Mouse (Mus musculus): ENCODE results near the gene Kcnip1. TPM values are rescaled to one million over a fixed set of nuclear protein-coding genes. Genes with fewer than 3 reads are reported as not detected.

Gene Kcnip1
- polyA plus RNA-seq, 1 experiment from 2014 or later: 61.8 TPM

DNA sequence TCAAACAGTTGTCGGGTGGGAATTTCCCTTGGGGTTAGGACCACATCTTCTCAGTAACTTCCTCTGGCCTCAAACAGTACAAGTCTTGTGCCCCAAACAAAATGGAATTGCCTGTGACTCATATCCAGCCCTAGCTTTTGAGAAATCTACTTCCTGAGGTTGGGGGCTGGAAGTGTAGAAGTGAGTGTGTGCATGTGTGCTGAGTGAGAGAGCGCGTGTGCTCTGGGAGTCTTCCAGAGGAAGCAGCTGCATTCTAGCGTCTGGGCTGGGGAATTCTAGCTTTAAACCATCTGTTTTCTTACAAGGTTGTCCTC is 17.9 kb upstream of the Kcnip1 start:
- H3K9me3 ChIP-seq (ENCODE audit: control insufficient read depth, low read length): no peaks in the 10 kb centered on the region
- ATAC-seq: no peak
- H3K9ac ChIP-seq (replicated peaks; ENCODE audit: low read depth, low read length): no peak overlapping the region
- no peak overlapping the region for H3K4me3 ChIP-seq (replicated peaks; ENCODE audit: low read length)
- WGBS: 74% methylated on average over 4 of the region's 4 CpGs
- H3K27ac ChIP-seq (ENCODE audit: low read length): no peak overlapping the region
- no peaks in the 10 kb centered on the region for H3K36me3 ChIP-seq (ENCODE audit: control insufficient read depth, insufficient read depth)
- H3K4me1 ChIP-seq (replicated peaks; ENCODE audit: control insufficient read depth, insufficient read depth, low read length): 0 out of 2 replicates have a peak, but pooled peaks cover 2% of the 10 kb centered on the region
- no peak overlapping the region for H3K4me2 ChIP-seq (ENCODE audit: low read length)
- no peaks in the 10 kb centered on the region for H3K27me3 ChIP-seq (replicated peaks; ENCODE audit: control insufficient read depth, insufficient read depth, low read length)

GRCm38 (mm10) chr11:34010133-34010858 is 17.3 kb upstream of the Kcnip1 start:
- 79% methylated on average over 7 of the region's 7 CpGs for WGBS
- Histone ChIP-seq H3K27ac (ENCODE audit: low read length) (no peak overlapping the region), H3K9me3 (ENCODE audit: control insufficient read depth, low read length) (no peaks in the 10 kb centered on the region), H3K9ac (replicated peaks; ENCODE audit: low read depth, low read length) (no peak overlapping the region), H3K27me3 (replicated peaks; ENCODE audit: control insufficient read depth, insufficient read depth, low read length) (no peaks in the 10 kb centered on the region), H3K4me2 (ENCODE audit: low read length) (no peak overlapping the region), H3K36me3 (ENCODE audit: control insufficient read depth, insufficient read depth) (no peaks in the 10 kb centered on the region), H3K4me3 (replicated peaks; ENCODE audit: low read length) (no peak overlapping the region), H3K4me1 (replicated peaks; ENCODE audit: control insufficient read depth, insufficient read depth, low read length) (0 out of 2 replicates have a peak, but pooled peaks cover 2% of the 10 kb centered on the region)
- ATAC-seq: no peak

DNA sequence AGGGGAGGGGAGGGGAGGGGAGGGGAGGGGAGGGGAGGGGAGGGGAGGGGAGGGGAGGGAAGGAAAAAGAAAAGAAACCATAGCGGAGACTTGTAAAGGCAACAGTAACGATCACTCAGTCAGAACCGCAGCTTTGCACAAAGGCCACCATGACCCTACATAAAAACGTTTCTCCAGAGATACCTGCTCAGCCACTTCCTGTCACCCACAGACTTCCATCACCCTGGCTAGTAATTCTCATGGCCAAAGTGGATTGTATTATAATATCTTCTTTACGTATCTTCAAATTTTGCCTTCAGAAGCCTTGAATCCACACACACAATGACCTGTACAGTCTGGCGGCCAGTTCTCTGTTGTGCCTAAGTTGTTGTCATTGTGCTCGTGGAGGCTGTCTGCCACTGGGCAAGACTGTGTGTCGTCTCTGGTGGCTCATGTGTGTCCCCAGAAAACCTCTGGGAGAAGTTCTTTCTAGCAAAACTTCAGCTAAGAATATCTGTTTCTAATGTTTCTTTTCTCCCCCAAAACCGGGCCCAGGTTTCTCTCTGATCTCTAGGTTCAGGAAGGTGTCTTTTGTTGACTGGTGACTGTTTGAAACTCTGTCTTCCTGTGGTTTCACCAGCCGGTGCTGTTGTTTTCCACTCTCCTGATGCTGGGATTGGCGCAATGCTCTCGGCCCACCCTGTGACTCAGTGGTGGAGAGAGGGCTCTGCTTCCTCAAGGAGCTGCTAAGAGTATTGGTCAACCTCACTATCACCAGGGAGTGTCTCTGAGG is 16.6 kb upstream of the Kcnip1 start:
- Histone ChIP-seq H3K9ac (replicated peaks; ENCODE audit: low read depth, low read length) (no peak overlapping the region), H3K36me3 (ENCODE audit: control insufficient read depth, insufficient read depth) (no peaks in the 10 kb centered on the region), H3K27ac (ENCODE audit: low read length) (no peak overlapping the region), H3K4me1 (replicated peaks; ENCODE audit: control insufficient read depth, insufficient read depth, low read length) (0 out of 2 replicates have a peak, but pooled peaks cover 2% of the 10 kb centered on the region), H3K4me2 (ENCODE audit: low read length) (no peak overlapping the region), H3K27me3 (replicated peaks; ENCODE audit: control insufficient read depth, insufficient read depth, low read length) (no peaks in the 10 kb centered on the region), H3K4me3 (replicated peaks; ENCODE audit: low read length) (no peak overlapping the region), H3K9me3 (ENCODE audit: control insufficient read depth, low read length) (no peaks in the 10 kb centered on the region)
- no peak for ATAC-seq
- WGBS: 72% methylated on average over 12 of the region's 12 CpGs

DNA sequence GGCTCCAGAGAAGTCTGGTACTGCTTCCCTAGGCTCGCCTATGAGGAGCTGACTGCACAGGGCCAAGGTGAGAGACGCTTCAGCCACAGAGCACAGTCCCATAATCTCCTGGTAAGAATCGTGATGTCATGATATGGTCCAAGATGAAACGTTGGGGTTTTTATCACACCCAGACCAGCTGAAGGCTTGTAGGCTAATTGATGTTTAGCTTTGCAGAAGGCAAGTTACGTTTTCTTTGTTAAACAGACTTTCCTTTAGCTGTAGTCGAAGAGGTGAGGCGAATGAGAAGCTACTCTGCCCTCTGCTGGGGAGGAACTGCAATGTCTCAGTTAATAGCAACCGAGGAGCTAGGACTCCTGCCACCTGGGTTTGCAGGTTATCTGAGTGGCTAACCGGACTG is 15.8 kb upstream of the Kcnip1 start:
- 45% methylated on average over 9 of the region's 9 CpGs for WGBS
- peak; percentile 62; the same call in 1 of the 2 replicates for ATAC-seq
- no peaks in the 10 kb centered on the region for H3K36me3 ChIP-seq (ENCODE audit: control insufficient read depth, insufficient read depth)
- H3K9me3 ChIP-seq (ENCODE audit: control insufficient read depth, low read length): no peaks in the 10 kb centered on the region
- no peaks in the 10 kb centered on the region for H3K27me3 ChIP-seq (replicated peaks; ENCODE audit: control insufficient read depth, insufficient read depth, low read length)
- H3K4me3 ChIP-seq (replicated peaks; ENCODE audit: low read length): no peak overlapping the region
- no peak overlapping the region for H3K9ac ChIP-seq (replicated peaks; ENCODE audit: low read depth, low read length)
- no peak overlapping the region for H3K4me2 ChIP-seq (ENCODE audit: low read length)
- H3K27ac ChIP-seq (ENCODE audit: low read length): no peak overlapping the region
- 0 out of 2 replicates have a peak, but pooled peaks cover 2% of the 10 kb centered on the region for H3K4me1 ChIP-seq (replicated peaks; ENCODE audit: control insufficient read depth, insufficient read depth, low read length)

- H3K4me1 ChIP-seq (replicated peaks; ENCODE audit: control insufficient read depth, insufficient read depth, low read length): 0 out of 2 replicates have a peak, but pooled peaks cover 2% of the 10 kb centered on the region
- H3K36me3 ChIP-seq (ENCODE audit: control insufficient read depth, insufficient read depth): no peaks in the 10 kb centered on the region
- H3K9me3 ChIP-seq (ENCODE audit: control insufficient read depth, low read length): no peaks in the 10 kb centered on the region
- 86% methylated on average over 11 of the region's 11 CpGs for WGBS
- no peak overlapping the region for H3K9ac ChIP-seq (replicated peaks; ENCODE audit: low read depth, low read length)
- no peaks in the 10 kb centered on the region for H3K27me3 ChIP-seq (replicated peaks; ENCODE audit: control insufficient read depth, insufficient read depth, low read length)
- H3K4me3 ChIP-seq (replicated peaks; ENCODE audit: low read length): no peak overlapping the region
- no peak overlapping the region for H3K27ac ChIP-seq (ENCODE audit: low read length)
- no peak for ATAC-seq
- H3K4me2 ChIP-seq (ENCODE audit: low read length): no peak overlapping the region
These were observed 15.3 kb upstream of the Kcnip1 start for GRCm38 (mm10) chr11:34008214-34008613.

- Histone ChIP-seq H3K4me3 (replicated peaks; ENCODE audit: low read length) (no peak overlapping the region), H3K27me3 (replicated peaks; ENCODE audit: control insufficient read depth, insufficient read depth, low read length) (no peaks in the 10 kb centered on the region), H3K9ac (replicated peaks; ENCODE audit: low read depth, low read length) (no peak overlapping the region), H3K4me2 (ENCODE audit: low read length) (no peak overlapping the region), H3K27ac (ENCODE audit: low read length) (no peak overlapping the region), H3K9me3 (ENCODE audit: control insufficient read depth, low read length) (no peaks in the 10 kb centered on the region), H3K36me3 (ENCODE audit: control insufficient read depth, insufficient read depth) (no peaks in the 10 kb centered on the region), H3K4me1 (replicated peaks; ENCODE audit: control insufficient read depth, insufficient read depth, low read length) (0 out of 2 replicates have a peak, but pooled peaks cover 2% of the 10 kb centered on the region)
- ATAC-seq: no peak
- WGBS: 95% methylated on average over 2 of the region's 2 CpGs
These were observed 14.7 kb upstream of the Kcnip1 start for GRCm38 (mm10) chr11:34007616-34008015.

DNA sequence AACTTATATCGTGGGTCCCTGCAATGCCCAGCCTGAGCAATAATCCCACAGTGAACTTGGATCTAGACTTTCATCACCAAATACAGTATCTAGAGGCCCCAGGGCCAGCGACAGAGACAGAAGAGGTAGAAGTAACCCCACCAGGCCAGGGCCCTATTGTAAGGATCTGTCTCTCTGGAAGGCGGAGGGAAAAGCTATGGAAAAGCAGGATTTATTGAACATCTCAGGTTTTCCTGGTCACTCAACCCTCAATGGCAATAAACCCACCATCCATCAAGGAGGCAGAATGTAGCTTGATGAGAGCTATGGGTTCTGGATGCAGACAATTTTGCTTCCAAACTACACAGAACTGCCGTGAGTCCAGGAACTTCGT is 9.6 kb upstream of the Kcnip1 start:
- 87% methylated on average over 5 of the region's 5 CpGs for WGBS
- no peak for ATAC-seq

DNA sequence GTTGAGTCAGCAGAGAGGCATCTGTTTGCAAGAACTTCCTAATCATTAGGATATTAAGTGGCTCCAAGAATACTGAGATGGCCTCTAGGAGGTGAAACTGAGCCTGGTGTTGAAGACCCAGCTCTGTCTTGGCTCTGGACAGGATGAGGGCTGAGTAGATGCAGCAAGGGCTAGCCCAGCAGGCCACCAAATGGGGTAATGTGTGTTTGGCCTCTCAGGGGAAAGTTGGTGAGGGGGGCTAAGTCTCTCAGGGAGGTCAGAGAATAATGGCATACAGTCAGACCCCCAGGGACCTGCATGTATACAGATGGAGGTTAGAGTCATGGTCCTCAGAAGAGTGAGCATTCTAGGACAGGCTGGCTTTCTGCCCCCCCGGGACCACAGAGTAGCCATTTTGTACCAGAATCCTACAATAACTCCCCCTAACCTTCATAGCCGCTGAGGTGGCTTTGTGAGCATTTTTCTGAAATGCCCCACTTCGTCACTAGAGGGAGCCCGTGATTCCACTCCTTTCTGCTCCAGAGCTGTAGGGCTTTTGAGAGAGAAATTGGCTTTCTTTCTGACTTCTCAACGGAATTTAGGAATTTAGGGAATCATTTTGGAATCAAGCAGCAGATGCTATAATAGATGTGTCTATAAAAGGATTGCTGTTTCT is 9.1 kb upstream of the Kcnip1 start:
- no peaks in the 10 kb centered on the region for H3K36me3 ChIP-seq (ENCODE audit: control insufficient read depth, insufficient read depth)
- no peak; the same call in 1 of the 2 replicates for ATAC-seq

More for the DNA sequence above, 9.6 kb upstream of the Kcnip1 start:
- Histone ChIP-seq H3K27me3 (replicated peaks; ENCODE audit: control insufficient read depth, insufficient read depth, low read length) (no peaks in the 10 kb centered on the region), H3K4me3 (replicated peaks; ENCODE audit: low read length) (no peak overlapping the region), H3K9me3 (ENCODE audit: control insufficient read depth, low read length) (no peaks in the 10 kb centered on the region), H3K4me2 (ENCODE audit: low read length) (no peak overlapping the region), H3K36me3 (ENCODE audit: control insufficient read depth, insufficient read depth) (no peaks in the 10 kb centered on the region), H3K27ac (ENCODE audit: low read length) (no peak overlapping the region), H3K9ac (replicated peaks; ENCODE audit: low read depth, low read length) (no peak overlapping the region), H3K4me1 (replicated peaks; ENCODE audit: control insufficient read depth, insufficient read depth, low read length) (no peaks in the 10 kb centered on the region)

GRCm38 (mm10) chr11:34000416-34000815 is 7.5 kb upstream of the Kcnip1 start:
- ATAC-seq: no peak
- Histone ChIP-seq H3K9me3 (ENCODE audit: control insufficient read depth, low read length) (no peaks in the 10 kb centered on the region), H3K9ac (replicated peaks; ENCODE audit: low read depth, low read length) (no peak overlapping the region), H3K4me2 (ENCODE audit: low read length) (no peak overlapping the region), H3K4me3 (replicated peaks; ENCODE audit: low read length) (no peak overlapping the region), H3K27me3 (replicated peaks; ENCODE audit: control insufficient read depth, insufficient read depth, low read length) (no peaks in the 10 kb centered on the region), H3K36me3 (ENCODE audit: control insufficient read depth, insufficient read depth) (no peaks in the 10 kb centered on the region), H3K4me1 (replicated peaks; ENCODE audit: control insufficient read depth, insufficient read depth, low read length) (no peaks in the 10 kb centered on the region), H3K27ac (ENCODE audit: low read length) (no peak overlapping the region)
- WGBS: 79% methylated on average over 3 of the region's 3 CpGs

More for the DNA sequence above, 9.1 kb upstream of the Kcnip1 start:
- Histone ChIP-seq H3K9me3 (ENCODE audit: control insufficient read depth, low read length) (no peaks in the 10 kb centered on the region), H3K27me3 (replicated peaks; ENCODE audit: control insufficient read depth, insufficient read depth, low read length) (no peaks in the 10 kb centered on the region), H3K4me2 (ENCODE audit: low read length) (no peak overlapping the region), H3K27ac (ENCODE audit: low read length) (no peak overlapping the region), H3K9ac (replicated peaks; ENCODE audit: low read depth, low read length) (no peak overlapping the region), H3K4me3 (replicated peaks; ENCODE audit: low read length) (no peak overlapping the region), H3K4me1 (replicated peaks; ENCODE audit: control insufficient read depth, insufficient read depth, low read length) (no peaks in the 10 kb centered on the region)
- WGBS: 12% methylated on average over 5 of the region's 5 CpGs
